Mouse (Mus musculus): ENCODE data around the gene Ifna16. TPM values are rescaled to one million over a fixed set of nuclear protein-coding genes. Genes with fewer than 3 reads are reported as not detected.

The Ifna16 gene
- total and polyA plus RNA-seq, 2 experiments from 2014 or later, result not detected

GRCm38 (mm10) chr4:88714281-88714680 is 37.6 kb upstream of the Ifna16 start:
- Histone ChIP-seq H3K9me3 (replicated peaks; ENCODE audit: control insufficient read depth, low read length) (no peaks in the 10 kb centered on the region), H3K27ac (ENCODE audit: low read depth) (no peak overlapping the region), H3K4me2 (ENCODE audit: low read depth, low read length) (no peak overlapping the region), H3K4me1 (ENCODE audit: control insufficient read depth, insufficient read depth) (peaks cover 9% of the 10 kb centered on the region), H3K36me3 (replicated peaks; ENCODE audit: control insufficient read depth, insufficient read depth, low read length) (peaks cover 19% of the 10 kb centered on the region; the same call in 1 of the 2 replicates), H3K27me3 (ENCODE audit: control insufficient read depth, insufficient read depth, low read length) (no peaks in the 10 kb centered on the region), H3K4me3 (ENCODE audit: low read depth, low read length) (no peak overlapping the region), H3K9ac (replicated peaks; ENCODE audit: low read depth, low read length) (no peak overlapping the region)
- DNase-seq (ENCODE audit: low spot score) (no peak), ATAC-seq (ENCODE audit: insufficient read depth, low read depth) (no peak)
- WGBS, result 77% methylated on average over 1 of the region's 1 CpGs
- TF ChIP-seq CTCF (IDR thresholded peaks at IDR 0.05; ENCODE audit: low read depth), result no peak
- no peak for TF ChIP-seq EP300 (IDR thresholded peaks at IDR 0.05; ENCODE audit: low read depth)

GRCm38 (mm10) chr4:88707128-88707826 is 30.6 kb upstream of the Ifna16 start:
- Histone ChIP-seq H3K4me2 (ENCODE audit: low read depth, low read length) (no peak overlapping the region), H3K9me3 (replicated peaks; ENCODE audit: control insufficient read depth, low read length) (no peaks in the 10 kb centered on the region), H3K27ac (ENCODE audit: low read depth) (no peak overlapping the region), H3K9ac (replicated peaks; ENCODE audit: low read depth, low read length) (no peak overlapping the region), H3K4me3 (ENCODE audit: low read depth, low read length) (no peak overlapping the region), H3K27me3 (ENCODE audit: control insufficient read depth, insufficient read depth, low read length) (no peaks in the 10 kb centered on the region), H3K36me3 (replicated peaks; ENCODE audit: control insufficient read depth, insufficient read depth, low read length) (no peaks in the 10 kb centered on the region), H3K4me1 (ENCODE audit: control insufficient read depth, insufficient read depth) (no peaks in the 10 kb centered on the region)
- WGBS, result 95% methylated on average over 1 of the region's 1 CpGs
- ATAC-seq (ENCODE audit: insufficient read depth, low read depth), result no peak
- no peak for TF ChIP-seq EP300 (IDR thresholded peaks at IDR 0.05; ENCODE audit: low read depth)
- no peak for TF ChIP-seq CTCF (IDR thresholded peaks at IDR 0.05; ENCODE audit: low read depth)
- no peak for DNase-seq (ENCODE audit: low spot score)

GRCm38 (mm10) chr4:88705924-88706323 is 29.2 kb upstream of the Ifna16 start:
- Histone ChIP-seq H3K36me3 (replicated peaks; ENCODE audit: control insufficient read depth, insufficient read depth, low read length) (no peaks in the 10 kb centered on the region), H3K9ac (replicated peaks; ENCODE audit: low read depth, low read length) (no peak overlapping the region), H3K9me3 (replicated peaks; ENCODE audit: control insufficient read depth, low read length) (no peaks in the 10 kb centered on the region), H3K4me2 (ENCODE audit: low read depth, low read length) (no peak overlapping the region), H3K27ac (ENCODE audit: low read depth) (no peak overlapping the region), H3K27me3 (ENCODE audit: control insufficient read depth, insufficient read depth, low read length) (no peaks in the 10 kb centered on the region), H3K4me1 (ENCODE audit: control insufficient read depth, insufficient read depth) (no peaks in the 10 kb centered on the region), H3K4me3 (ENCODE audit: low read depth, low read length) (no peak overlapping the region)
- DNase-seq (ENCODE audit: low spot score), result no peak
- no peak for ATAC-seq (ENCODE audit: insufficient read depth, low read depth)
- TF ChIP-seq CTCF (IDR thresholded peaks at IDR 0.05; ENCODE audit: low read depth) (no peak), EP300 (IDR thresholded peaks at IDR 0.05; ENCODE audit: low read depth) (no peak)
- 23% methylated on average over 3 of the region's 3 CpGs for WGBS

- DNase-seq (ENCODE audit: low spot score) (no peak), ATAC-seq (ENCODE audit: insufficient read depth, low read depth) (no peak)
- 79% methylated on average over 1 of the region's 1 CpGs for WGBS
- H3K27me3 ChIP-seq (ENCODE audit: control insufficient read depth, insufficient read depth, low read length), result no peaks in the 10 kb centered on the region
- no peak overlapping the region for H3K4me3 ChIP-seq (ENCODE audit: low read depth, low read length)
- no peak overlapping the region for H3K9ac ChIP-seq (replicated peaks; ENCODE audit: low read depth, low read length)
- no peaks in the 10 kb centered on the region for H3K36me3 ChIP-seq (replicated peaks; ENCODE audit: control insufficient read depth, insufficient read depth, low read length)
- no peaks in the 10 kb centered on the region for H3K4me1 ChIP-seq (ENCODE audit: control insufficient read depth, insufficient read depth)
- H3K27ac ChIP-seq (ENCODE audit: low read depth), result no peak overlapping the region
- no peak for TF ChIP-seq CTCF (IDR thresholded peaks at IDR 0.05; ENCODE audit: low read depth)
- H3K4me2 ChIP-seq (ENCODE audit: low read depth, low read length), result no peak overlapping the region
- H3K9me3 ChIP-seq (replicated peaks; ENCODE audit: control insufficient read depth, low read length), result no peaks in the 10 kb centered on the region
Measured at GRCm38 (mm10) chr4:88699301-88699700, 22.6 kb upstream of the Ifna16 start.

GRCm38 (mm10) chr4:88698781-88699180 is 22.1 kb upstream of the Ifna16 start:
- Histone ChIP-seq H3K9me3 (replicated peaks; ENCODE audit: control insufficient read depth, low read length) (no peaks in the 10 kb centered on the region), H3K4me1 (ENCODE audit: control insufficient read depth, insufficient read depth) (no peaks in the 10 kb centered on the region), H3K9ac (replicated peaks; ENCODE audit: low read depth, low read length) (no peak overlapping the region), H3K27ac (ENCODE audit: low read depth) (no peak overlapping the region), H3K36me3 (replicated peaks; ENCODE audit: control insufficient read depth, insufficient read depth, low read length) (no peaks in the 10 kb centered on the region), H3K27me3 (ENCODE audit: control insufficient read depth, insufficient read depth, low read length) (no peaks in the 10 kb centered on the region), H3K4me2 (ENCODE audit: low read depth, low read length) (no peak overlapping the region), H3K4me3 (ENCODE audit: low read depth, low read length) (no peak overlapping the region)
- ATAC-seq (ENCODE audit: insufficient read depth, low read depth), result no peak
- DNase-seq (ENCODE audit: low spot score), result no peak
- TF ChIP-seq CTCF (IDR thresholded peaks at IDR 0.05; ENCODE audit: low read depth) (no peak), EP300 (IDR thresholded peaks at IDR 0.05; ENCODE audit: low read depth) (no peak)
- WGBS, result 80% methylated on average over 5 of the region's 5 CpGs

GRCm38 (mm10) chr4:88697753-88698152 is 21.0 kb upstream of the Ifna16 start:
- no peak overlapping the region for H3K27ac ChIP-seq (ENCODE audit: low read depth)
- H3K4me1 ChIP-seq (ENCODE audit: control insufficient read depth, insufficient read depth), result no peaks in the 10 kb centered on the region
- TF ChIP-seq CTCF (IDR thresholded peaks at IDR 0.05; ENCODE audit: low read depth), result no peak
- TF ChIP-seq EP300 (IDR thresholded peaks at IDR 0.05; ENCODE audit: low read depth), result no peak
- H3K9ac ChIP-seq (replicated peaks; ENCODE audit: low read depth, low read length), result no peak overlapping the region
- H3K9me3 ChIP-seq (replicated peaks; ENCODE audit: control insufficient read depth, low read length), result no peaks in the 10 kb centered on the region
- no peak for DNase-seq (ENCODE audit: low spot score)
- H3K4me3 ChIP-seq (ENCODE audit: low read depth, low read length), result no peak overlapping the region
- no peaks in the 10 kb centered on the region for H3K27me3 ChIP-seq (ENCODE audit: control insufficient read depth, insufficient read depth, low read length)
- no peak for ATAC-seq (ENCODE audit: insufficient read depth, low read depth)
- H3K36me3 ChIP-seq (replicated peaks; ENCODE audit: control insufficient read depth, insufficient read depth, low read length), result no peaks in the 10 kb centered on the region
- 72% methylated on average over 4 of the region's 4 CpGs for WGBS
- no peak overlapping the region for H3K4me2 ChIP-seq (ENCODE audit: low read depth, low read length)
